Mouse (Mus musculus) common myeloid progenitor, adult 5-6 weeks (primary cell): ENCODE data around the gene Alyref2. TPM values are rescaled to one million over a fixed set of nuclear protein-coding genes. Genes with fewer than 3 reads are reported as not detected.

Source experiments
- total RNA-seq: library from RNA; stranded (forward); fragments of 200-1000, 187-1606 nt; gene quantifications from 2 replicates; pipeline ENCODE4 v1.2.3, GENCODE M21; 2017

The Alyref2 gene
- total RNA-seq, 1 experiment from 2014 or later: 4.8 TPM

Other genes starting within 250 kb of the Alyref2 start
- 11.0 and 32.0 TPM in 2 replicates for gene B4galt3, start 233.2 kb upstream of the Alyref2 start, total RNA-seq
- gene Ppox, start 222.3 kb upstream of the Alyref2 start, total RNA-seq: 17.7 and 18.0 TPM in 2 replicates
- 9.9 and 15.7 TPM in 2 replicates for gene Usp21, start 215.5 kb upstream of the Alyref2 start, total RNA-seq
- gene Ufc1, start 208.5 kb upstream of the Alyref2 start, total RNA-seq: 45.7 and 81.9 TPM in 2 replicates
- 16.4 and 25.8 TPM in 2 replicates for gene Dedd, start 174.3 kb upstream of the Alyref2 start, total RNA-seq
- gene Nit1, start 157.8 kb upstream of the Alyref2 start, total RNA-seq: 43.4 and 49.3 TPM in 2 replicates
- 37.2 and 65.3 TPM in 2 replicates for gene Pfdn2, start 157.8 kb upstream of the Alyref2 start, total RNA-seq
- gene Klhdc9, start 142.7 kb upstream of the Alyref2 start, total RNA-seq: 1.1 and 3.9 TPM in 2 replicates
- 2.3 and 2.4 TPM in 2 replicates for gene Nectin4, start 133.4 kb upstream of the Alyref2 start, total RNA-seq
- gene Arhgap30, start 114.5 kb upstream of the Alyref2 start, total RNA-seq: 63.0 and 77.8 TPM in 2 replicates
- 47.1 and 48.6 TPM in 2 replicates for gene Usf1, start 92.2 kb upstream of the Alyref2 start, total RNA-seq
- 0.18 and 1.2 TPM in 2 replicates for gene Tstd1, start 84.6 kb upstream of the Alyref2 start, total RNA-seq
- gene F11r, start 65.9 kb upstream of the Alyref2 start, total RNA-seq: 1.1 and 5.4 TPM in 2 replicates
- gene Itln1, start 31.8 kb downstream of the Alyref2 start, total RNA-seq: not detected in 2 replicates
- gene Cd244a, start 55.7 kb downstream of the Alyref2 start, total RNA-seq: 15.5 and 18.8 TPM in 2 replicates
- 20.2 and 27.0 TPM in 2 replicates for gene Ly9, start 103.9 kb downstream of the Alyref2 start, total RNA-seq
- gene Slamf7, start 149.6 kb downstream of the Alyref2 start, total RNA-seq: 0.27 and 1.0 TPM in 2 replicates
- gene Cd48, start 178.5 kb downstream of the Alyref2 start, total RNA-seq: 104 and 153 TPM in 2 replicates